Mouse (Mus musculus) megakaryocyte-erythroid progenitor cell, adult 5-6 weeks (primary cell): ENCODE data around the gene Timeless. TPM values are rescaled to one million over a fixed set of nuclear protein-coding genes. Genes with fewer than 3 reads are reported as not detected.
A peak's percentile ranks its signal among the peaks of the same experiment; 100 is the strongest.
"Not testable (repeated sequence)": the region's sequence is repeated elsewhere in the genome, so short reads cannot be mapped to it uniquely, and the experiment has no call there.

ENCODE experiments used
- ATAC-seq: replicated peaks from 2 replicates; pipeline ENCODE4 v1.8.0; 2016; ENCODE audit warnings: mild to moderate bottlenecking, inconsistent platforms; ENCODE audit not compliant: severe bottlenecking, poor library complexity, low FRiP score, low TSS enrichment
- total RNA-seq, 2 experiments: library from RNA; stranded (forward) in 1 of 2; stranded (reverse) in 1 of 2; fragments of 200-1000, 215-1000 nt in 1 of 2; fragments of >200 nt in 1 of 2; fragmentation: Nextera tagmentation in 1 of 2; gene quantifications; 2 replicates each; pipeline ENCODE4 v1.2.3; 2014 to 2017

Gene Timeless
- total RNA-seq (2014; fragmentation: Nextera tagmentation) (104 and 125 TPM in 2 replicates), total RNA-seq (2017) (105 and 128 TPM in 2 replicates)

DNA sequence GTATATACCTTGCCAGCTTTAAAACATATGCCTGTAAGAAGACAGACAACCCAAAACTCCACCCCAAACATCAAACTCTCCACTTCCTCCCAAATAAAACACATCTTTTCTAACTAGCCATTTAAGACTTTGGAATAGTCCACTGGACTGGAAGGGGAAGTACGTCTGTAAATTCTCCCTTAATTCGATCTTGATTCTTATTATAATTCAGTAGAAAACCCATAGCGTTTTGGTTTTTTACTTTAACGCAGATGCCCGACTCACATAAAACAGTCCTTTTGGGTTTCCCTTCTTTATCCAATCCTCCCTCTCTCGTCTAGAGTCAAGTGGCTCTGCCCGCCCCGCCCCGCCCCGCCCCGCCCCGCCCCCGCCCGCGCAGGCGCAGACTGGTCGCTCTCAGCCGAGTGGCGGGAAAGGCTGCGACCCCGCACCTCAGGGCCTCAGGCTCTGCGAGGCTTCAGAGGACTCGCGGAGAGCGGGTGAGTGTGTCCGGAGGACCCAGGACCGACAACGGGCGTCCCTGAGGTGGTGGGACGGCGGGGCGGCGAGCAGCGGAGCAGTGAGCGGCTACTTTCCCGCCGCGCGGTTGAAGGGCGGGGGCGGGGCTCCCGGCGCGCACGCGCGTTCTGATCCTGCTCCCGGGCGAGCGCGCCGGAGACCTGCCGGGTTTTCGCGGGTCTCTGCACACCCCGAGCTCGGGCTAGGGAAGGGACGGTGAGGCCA lies at the start of gene Timeless:
Gene Timeless, plus strand, starts transcription at position 369 of the 723 bp plus-strand sequence.
- ATAC-seq = peak; percentile 46

DNA sequence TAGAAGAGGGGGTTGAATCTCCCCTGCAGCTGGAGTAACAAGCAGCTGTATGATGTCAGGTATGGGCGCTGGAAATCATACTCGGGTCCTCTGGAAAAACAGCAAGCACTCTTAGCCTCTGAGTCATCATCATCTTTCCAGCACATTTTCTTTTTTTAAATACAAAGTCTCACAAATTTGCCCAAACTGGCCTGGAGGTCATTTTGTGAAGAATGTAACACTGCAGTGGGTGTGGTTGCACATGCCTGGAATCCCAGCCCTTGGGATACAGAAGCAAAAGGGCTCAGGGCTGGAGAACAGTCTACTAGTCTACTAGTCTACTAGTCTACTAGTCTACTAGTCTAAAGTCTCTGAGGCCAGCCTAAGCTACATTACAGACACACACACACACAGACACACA lies 47.6 kb upstream of the Timeless start:
- no peak for ATAC-seq

DNA sequence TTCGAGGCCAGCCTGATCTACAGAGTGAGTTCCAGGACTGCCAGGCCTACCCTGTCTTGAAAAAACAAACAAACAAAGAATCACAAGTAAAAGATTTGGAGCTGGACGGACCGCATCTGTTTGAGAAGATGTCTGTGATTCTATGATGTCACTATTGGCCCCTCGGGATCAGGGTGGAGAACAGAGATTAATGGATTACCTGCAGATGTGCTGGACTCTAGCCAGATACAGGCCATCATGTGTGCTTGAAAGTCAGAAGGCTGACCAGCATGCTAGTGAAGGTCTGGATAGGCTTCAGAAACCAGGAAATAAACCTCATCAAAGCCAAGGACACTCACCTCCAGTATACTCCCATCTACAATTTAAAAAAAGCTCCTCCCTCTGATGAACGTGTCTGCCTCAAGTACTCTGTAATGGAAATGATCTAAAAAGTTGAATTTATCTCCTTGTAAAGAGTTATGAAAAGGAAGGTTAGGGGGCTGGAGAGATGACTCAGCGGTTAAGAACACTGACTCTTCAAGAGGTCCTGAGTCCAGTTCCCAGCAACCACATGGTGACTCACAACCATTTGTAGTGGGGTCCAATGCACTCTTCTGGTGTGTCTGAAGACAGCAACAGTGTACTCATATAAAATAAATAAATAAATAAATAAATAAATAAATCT lies 46.5 kb upstream of the Timeless start:
- no peak for ATAC-seq

DNA sequence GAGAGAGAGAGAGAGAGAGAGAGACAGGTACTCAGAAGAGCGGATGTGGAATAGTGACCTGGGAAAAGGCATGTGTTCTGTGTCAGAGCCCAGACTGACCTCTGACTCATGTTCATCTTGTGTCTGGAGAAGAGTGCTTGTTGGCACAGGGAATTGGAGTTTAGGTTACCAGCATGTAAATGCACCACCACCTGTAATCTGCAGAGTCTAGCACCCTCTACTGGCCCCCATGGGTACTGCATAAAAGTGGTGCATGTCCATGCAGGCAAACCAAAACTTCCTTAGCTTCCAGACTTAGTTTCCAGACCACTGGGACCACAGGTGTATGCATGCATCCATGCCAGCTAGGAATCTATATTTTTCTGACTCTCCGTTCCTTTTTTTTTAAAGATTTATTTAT lies 45.9 kb upstream of the Timeless start:
- ATAC-seq = peak; percentile 69

DNA sequence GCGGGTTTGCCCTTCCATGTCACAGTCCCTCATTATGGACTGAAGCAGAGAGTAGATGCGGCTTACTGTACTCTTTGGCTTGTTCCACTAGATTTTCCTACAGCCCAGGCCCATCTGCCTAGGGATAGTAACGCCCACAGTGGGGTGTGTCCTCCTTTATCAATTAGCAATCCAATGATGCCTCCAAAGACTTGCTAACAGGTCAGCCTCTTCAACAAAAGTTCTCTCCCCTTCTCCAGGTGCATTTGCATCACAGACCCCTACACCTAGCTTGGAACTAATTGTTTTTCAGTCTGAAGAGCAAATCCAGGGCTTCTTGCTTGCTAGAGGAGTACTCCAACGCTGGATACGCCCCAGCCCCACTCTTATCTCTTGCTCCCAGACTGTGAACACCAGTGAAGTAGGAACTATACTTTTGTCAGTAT lies 44.7 kb upstream of the Timeless start:
- peak; percentile 89 for ATAC-seq

DNA sequence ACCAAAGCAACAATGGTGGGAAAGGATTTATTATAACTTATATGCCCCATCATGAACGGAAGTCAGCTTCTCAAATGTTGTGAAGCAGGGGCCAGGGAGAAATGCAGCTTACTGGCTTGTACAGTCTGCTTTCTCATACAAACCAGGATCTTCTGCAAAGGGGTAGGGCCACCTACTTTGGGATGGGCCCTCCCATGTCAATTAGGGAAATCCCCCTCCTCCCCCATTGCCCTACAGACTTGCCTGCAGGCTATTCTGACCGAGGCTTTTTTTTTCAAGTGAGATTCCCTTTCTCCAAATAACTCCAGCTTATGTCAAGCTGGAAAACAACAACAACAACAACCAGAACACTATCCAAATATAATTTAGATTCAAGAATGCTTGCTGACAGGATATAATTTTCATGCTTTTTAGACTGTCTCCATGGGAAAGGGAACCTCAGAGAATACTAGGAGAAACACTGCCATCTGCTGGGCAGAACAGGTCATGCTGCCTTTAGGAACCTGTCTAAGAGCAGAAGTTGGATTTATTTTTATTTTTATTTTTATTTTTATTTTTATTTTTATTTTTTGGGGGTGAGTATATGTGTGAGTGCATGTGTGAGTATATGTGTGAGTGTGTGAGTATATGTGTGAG lies 43.5 kb upstream of the Timeless start:
- peak; percentile 65 for ATAC-seq

DNA sequence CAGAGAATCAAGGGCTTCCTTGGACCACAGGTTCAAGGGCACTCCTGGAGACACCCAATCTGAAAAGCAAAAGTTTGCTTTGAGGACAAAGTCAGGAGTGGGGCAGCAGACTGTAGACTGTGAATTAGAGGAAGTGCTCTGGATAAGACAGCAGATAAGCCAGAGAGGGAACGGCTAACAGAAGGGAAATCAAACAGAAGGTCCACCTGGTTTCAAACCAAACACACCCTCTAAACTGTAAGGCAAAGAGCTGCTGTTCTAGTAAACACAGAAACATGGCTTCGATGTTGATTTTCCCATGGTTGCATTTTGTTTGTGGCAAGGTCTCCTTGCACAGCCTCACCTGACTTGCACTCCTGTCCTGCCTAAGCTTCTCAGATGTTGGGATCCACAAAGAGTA lies 40.4 kb upstream of the Timeless start:
- no peak for ATAC-seq

DNA sequence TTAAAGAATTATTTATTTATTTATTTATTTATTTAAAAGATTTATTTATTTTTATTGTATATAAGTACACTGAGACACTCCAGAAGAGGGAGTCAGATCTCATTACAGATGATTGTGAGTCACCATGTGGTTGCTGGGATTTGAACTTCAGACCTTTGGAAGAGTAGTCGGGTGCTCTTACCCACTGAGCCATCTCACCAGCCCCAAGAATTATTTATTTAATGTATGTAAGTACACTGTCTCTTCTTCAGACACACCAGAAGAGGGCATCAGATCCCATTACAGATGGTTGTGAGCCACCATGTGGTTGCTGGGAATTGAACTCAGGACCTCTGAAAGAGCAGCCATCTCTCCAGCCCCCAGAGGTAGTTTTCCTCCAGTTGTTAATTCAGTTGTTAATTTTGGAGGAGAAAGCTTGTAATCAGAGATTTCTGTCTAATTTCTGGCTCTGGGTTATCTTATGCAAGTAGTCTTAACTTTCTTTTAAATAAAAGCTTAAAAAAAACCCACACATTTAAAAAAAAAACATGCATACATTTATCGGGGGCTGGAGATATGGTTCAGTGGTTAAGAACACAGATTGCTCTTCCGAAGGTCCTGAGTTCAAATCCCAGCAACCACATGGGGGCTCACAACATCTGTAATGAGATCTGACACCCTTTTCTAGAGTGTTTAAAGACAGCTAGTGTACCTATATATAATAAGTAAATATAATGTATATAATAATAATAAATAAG lies 39.7 kb upstream of the Timeless start:
- not testable (repeated sequence) for ATAC-seq

DNA sequence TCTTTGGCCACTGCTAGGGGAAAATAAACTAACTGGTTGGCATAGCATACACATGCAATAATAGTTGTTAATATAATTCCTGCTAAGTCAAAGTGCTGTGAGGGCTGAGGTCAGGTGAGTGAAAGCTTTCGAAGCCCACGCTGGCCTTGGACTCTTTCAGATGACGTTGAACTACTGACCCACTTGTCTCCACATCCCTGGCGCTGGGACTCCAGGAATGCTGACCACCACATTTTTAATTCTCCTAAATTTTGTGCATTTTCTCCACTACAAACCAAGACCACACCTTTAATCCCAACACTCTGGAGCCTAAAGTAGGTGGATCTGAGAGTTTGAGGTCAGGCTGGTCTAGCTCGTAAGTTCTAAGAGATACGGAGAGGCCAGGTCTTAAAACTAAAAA lies 38.8 kb upstream of the Timeless start:
- ATAC-seq = no peak

DNA sequence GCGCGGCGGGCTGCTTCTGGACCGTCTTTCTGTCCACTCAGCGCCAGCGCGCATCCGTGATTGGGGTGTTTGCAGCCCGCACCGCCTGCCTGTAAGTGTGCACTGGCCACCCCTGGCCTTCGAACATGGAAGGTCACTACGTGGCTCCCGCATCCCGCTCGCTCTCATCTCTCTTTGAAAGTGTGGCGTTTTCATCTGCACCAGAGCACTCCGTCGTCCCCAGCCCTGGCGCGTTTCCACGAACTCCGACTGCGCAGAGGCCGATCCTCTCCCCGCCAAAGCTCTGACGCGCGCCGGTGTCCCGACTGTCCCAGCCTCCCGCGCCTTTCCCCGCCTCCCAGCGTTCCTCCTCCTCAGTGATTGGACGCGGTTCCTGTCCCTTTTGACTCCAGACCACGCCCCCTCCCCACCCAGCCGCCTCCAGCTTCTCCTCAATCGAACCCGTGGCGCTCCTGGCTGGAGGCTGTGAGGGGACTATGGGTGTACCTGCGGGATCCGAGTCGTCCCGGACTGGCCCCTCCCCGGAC lies 37.8 kb upstream of the Timeless start, which contains the start of gene Gls2:
Gene Gls2, plus strand, starts transcription at position 434 of the 527 bp plus-strand sequence.
- ATAC-seq = peak; percentile 98

DNA sequence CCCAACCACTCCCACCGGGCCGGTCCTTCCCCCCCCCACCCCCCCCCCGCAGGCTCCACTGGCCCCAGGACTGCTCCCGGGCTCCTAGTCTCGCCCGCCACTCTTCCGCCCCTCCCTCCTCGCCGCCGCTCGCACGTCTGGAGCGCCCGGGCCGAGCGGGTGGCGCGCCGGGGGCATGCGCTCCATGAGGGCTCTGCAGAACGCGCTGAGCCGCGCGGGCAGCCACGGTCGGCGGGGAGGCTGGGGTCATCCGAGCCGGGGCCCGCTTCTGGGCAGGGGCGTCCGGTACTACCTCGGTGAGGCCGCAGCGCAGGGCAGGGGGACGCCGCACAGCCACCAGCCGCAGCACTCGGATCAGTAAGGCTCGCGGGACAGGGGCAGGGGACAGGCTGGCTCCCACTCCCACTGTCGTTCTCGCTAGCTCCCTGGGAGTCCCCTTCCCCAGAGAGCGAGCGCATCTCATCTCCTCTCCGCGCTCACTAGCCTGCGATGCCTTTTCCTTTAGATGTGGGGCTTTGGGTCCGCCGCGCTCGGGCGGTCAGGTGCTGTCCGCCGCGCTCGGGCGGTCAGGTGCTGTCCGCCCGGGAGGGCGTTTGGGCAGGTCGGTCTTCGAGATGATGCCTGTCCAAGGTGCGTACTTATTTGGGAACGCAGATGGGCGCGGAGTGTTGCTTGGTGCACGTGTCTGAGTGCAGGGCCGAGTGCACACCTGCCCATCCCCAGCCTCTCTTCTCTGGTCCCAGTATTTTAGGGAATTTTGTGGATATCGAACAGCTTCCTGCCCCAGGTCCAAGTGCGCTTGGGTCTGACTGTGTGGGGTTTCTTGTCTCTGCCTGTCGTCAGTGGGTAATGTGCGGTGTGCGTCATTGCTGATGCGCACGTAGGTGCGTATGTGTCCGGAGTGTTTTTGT lies 37.1 kb upstream of the Timeless start:
- peak; percentile 55 for ATAC-seq

DNA sequence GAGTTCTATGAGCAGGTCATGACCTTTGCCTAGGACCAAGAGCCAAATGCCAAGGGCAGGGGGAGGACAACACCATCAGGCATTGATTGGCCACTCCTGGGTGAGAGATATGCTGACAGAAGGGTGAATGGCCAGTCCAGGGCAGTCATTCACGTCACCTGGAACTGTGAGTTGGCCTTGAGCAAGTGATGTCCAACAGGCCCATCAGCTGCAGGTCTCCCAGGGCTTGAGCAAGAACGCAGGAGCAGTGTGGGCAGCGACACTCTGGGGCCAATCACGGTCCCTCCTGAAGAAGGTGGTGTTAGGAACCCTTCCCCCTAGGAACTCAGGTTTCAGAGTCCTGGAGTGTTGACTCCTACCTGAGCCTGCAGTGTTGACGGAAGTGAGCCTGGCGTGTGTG lies 30.0 kb upstream of the Timeless start:
- ATAC-seq = no peak

DNA sequence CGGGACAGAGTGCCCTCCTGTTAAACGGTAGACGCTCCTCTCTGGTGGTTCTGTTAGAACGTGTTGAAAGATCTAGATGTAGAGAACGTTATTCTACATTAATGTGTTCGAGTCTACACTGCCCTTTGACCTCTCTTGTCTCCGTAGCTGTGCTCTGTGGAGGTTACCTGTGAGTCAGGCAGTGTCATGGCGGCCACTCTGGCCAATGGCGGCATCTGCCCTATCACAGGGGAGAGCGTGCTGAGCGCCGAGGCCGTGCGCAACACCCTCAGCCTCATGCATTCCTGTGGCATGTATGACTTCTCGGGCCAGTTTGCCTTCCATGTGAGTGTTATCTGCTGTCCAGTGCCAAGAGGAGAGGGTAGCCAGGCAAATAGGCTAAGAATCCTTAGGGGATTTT lies 26.9 kb upstream of the Timeless start:
- ATAC-seq = no peak

DNA sequence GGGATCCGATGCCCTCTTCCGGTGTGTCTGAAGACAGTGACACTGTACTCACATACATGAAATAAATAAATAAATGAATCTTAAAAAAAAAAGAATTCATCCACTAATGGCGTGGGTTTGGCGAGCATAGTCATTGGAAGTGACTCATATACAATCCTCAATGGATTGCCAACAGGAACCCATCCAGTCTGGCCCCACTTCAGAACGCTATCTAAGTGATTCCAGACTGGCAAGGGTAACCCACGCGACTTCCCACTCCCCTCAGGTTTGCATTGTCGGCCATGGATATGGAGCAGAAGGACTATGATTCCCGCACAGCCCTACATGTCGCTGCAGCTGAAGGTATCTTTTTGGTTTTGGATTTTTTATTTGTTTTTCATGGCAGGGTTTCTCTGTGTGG lies 23.5 kb upstream of the Timeless start:
- no peak for ATAC-seq

DNA sequence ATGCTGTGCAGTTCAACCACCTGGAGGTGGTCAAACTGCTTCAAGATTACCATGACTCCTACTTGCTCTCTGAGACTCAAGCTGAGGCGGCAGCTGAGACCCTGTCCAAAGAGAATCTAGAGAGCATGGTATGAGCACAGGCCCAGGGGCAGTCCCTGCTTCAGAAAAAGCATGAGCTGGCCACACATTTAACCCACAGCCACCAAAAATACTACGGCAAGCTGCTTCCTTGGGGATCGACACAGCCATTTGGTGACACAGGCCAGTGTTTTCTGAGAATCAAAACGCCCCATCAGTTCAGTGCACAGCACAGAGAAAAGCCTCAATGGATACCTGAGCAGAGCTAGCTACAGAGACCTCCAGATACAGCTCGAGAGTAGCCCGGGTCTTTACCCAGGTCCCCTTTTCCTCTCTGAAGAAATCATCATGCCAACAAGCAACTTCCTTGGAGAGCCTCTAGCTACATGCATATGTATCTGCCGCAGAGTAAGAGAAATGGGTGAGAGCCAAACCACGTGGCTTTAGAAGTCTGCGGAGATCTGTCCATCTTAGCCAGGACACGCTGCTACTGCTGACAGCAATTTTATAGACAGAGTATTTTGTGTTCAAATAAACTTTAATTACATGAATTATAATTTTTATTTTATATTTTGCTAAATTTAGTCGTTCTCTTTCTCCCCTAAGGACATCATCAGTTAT lies 22.4 kb upstream of the Timeless start:
- ATAC-seq = no peak

DNA sequence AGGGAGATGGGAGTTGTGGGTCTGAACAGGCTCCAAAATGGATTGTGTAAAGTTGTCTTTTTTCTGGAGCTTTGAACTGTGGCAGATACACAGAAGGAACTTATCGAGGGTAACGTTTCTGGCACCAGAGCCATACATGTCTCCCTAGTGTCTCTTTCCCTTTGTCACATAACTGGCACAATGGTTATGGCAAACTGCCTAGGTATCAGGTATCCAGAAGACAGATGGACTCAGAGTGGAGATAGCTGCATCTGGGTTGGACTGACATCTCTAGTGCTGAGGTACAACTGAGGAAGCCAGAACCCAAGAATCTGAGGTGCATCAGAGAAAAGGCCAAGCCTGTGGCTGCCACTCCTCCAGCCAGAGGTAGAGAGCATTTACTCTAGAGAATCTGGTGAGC lies 21.7 kb upstream of the Timeless start:
- peak; percentile 74 for ATAC-seq

DNA sequence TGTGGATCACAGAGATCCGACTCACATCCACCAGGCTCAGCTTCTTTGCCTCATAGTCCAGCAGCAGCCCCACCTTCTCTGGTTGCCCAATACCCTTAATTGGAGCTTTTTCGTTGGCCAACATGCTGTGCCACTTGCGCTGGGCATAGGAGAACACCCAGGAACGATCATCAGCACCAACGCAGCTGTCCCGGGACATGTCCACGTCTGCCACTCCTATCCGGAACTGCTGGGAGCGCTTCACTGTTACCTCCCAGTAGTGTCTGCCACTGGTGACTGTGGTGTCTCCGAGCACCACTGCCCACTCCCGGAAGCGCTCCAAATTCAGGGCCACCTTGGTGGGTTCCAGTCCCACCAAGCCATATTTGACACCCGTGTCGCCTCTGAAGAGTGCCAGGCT lies 20.9 kb upstream of the Timeless start:
- ATAC-seq = peak; percentile 28
